Mouse (Mus musculus) erythroblast, embryonic 14.5 days (primary cell): Measurements from ENCODE around the gene Mesd. TPM values are rescaled to one million over a fixed set of nuclear protein-coding genes. Genes with fewer than 3 reads are reported as not detected.
"Not testable (repeated sequence)": the region's sequence is repeated elsewhere in the genome, so short reads cannot be mapped to it uniquely, and the experiment has no call there.

Experiments used
- H3K27me3 ChIP-seq: 2 replicates; pipeline ENCODE4 v1.6.1; 2012; ENCODE audit warnings: inconsistent platforms; ENCODE audit not compliant: control insufficient read depth
- H3K36me3 ChIP-seq: 2 replicates; pipeline ENCODE4 v1.6.1; 2012; ENCODE audit warnings: mild to moderate bottlenecking, inconsistent platforms; ENCODE audit not compliant: control insufficient read depth
- H3K4me1 ChIP-seq: 2 replicates; pipeline ENCODE4 v1.6.1; 2012; ENCODE audit warnings: inconsistent platforms; ENCODE audit not compliant: control insufficient read depth
- H3K4me3 ChIP-seq: replicated peaks from 2 replicates; pipeline ENCODE3; 2012; ENCODE audit warnings: moderate library complexity, mild to moderate bottlenecking, inconsistent platforms
- H3K9me3 ChIP-seq: 2 replicates; pipeline ENCODE4 v1.6.1; 2012; ENCODE audit warnings: low read length, inconsistent platforms, mixed read lengths; ENCODE audit not compliant: control insufficient read depth
- GATA1 ChIP-seq: IDR thresholded peaks from 2 replicates; pipeline ENCODE4 v1.6.1; 2012; ENCODE audit warnings: low read length, inconsistent platforms, mixed read lengths
- TAL1 ChIP-seq: IDR thresholded peaks from 3 replicates; pipeline ENCODE4 v1.6.1; 2012; ENCODE audit warnings: low read length, inconsistent platforms, mixed read lengths
- polyA plus RNA-seq: library from polyadenylated mRNA; stranded (reverse); fragments of >175 nt; gene quantifications from 2 replicates; pipeline ENCODE4 v1.2.3, GENCODE M21; 2012

Mesd gene
- polyA plus RNA-seq, 1 experiment, result 0.54 TPM

- Histone ChIP-seq H3K36me3 (peaks cover 32% of the 10 kb centered on the region), H3K4me3 (peak overlapping the region; percentile 94), H3K4me1 (peaks cover 73% of the 10 kb centered on the region), H3K27me3 (no peaks in the 10 kb centered on the region), H3K9me3 (no peaks in the 10 kb centered on the region; the same call in 1 of the 2 replicates)
- TF ChIP-seq GATA1, result no peak
- no peak for TF ChIP-seq TAL1
These were observed 2.3 kb downstream of the Mesd start for GRCm38 (mm10) chr7:83886366-83887129.

GRCm38 (mm10) chr7:83889383-83889782 lies 5.1 kb downstream of the Mesd start:
- Histone ChIP-seq H3K9me3 (no peaks in the 10 kb centered on the region), H3K27me3 (no peaks in the 10 kb centered on the region), H3K4me1 (peaks cover 78% of the 10 kb centered on the region), H3K36me3 (peaks cover 21% of the 10 kb centered on the region), H3K4me3 (no peak overlapping the region)
- TF ChIP-seq TAL1 (no peak), GATA1 (no peak)

GRCm38 (mm10) chr7:83889946-83890345 lies 5.7 kb downstream of the Mesd start:
- H3K9me3 ChIP-seq, result not testable (repeated sequence)
- H3K4me1 ChIP-seq, result peaks cover 78% of the 10 kb centered on the region

GRCm38 (mm10) chr7:83891433-83892332 lies 7.4 kb downstream of the Mesd start:
- no peaks in the 10 kb centered on the region for H3K27me3 ChIP-seq
- peak overlapping the region; percentile 68 for H3K4me3 ChIP-seq
- peaks cover 37% of the 10 kb centered on the region for H3K36me3 ChIP-seq
- TF ChIP-seq TAL1 (no peak), GATA1 (no peak)
- H3K4me1 ChIP-seq, result peaks cover 63% of the 10 kb centered on the region
- no peaks in the 10 kb centered on the region for H3K9me3 ChIP-seq

More at GRCm38 (mm10) chr7:83889946-83890345, 5.7 kb downstream of the Mesd start:
- H3K36me3 ChIP-seq, result peaks cover 26% of the 10 kb centered on the region
- not testable (repeated sequence) for H3K4me3 ChIP-seq, H3K27me3 ChIP-seq

GRCm38 (mm10) chr7:83892333-83892669 lies 8.0 kb downstream of the Mesd start:
- Histone ChIP-seq H3K27me3 (no peaks in the 10 kb centered on the region), H3K4me3 (peak overlapping the region; percentile 68), H3K36me3 (peaks cover 35% of the 10 kb centered on the region), H3K9me3 (no peaks in the 10 kb centered on the region), H3K4me1 (peaks cover 57% of the 10 kb centered on the region)
- TF ChIP-seq GATA1 (no peak), TAL1 (no peak)

- TF ChIP-seq GATA1 (no peak), TAL1 (no peak)
- peaks cover 48% of the 10 kb centered on the region for H3K36me3 ChIP-seq
- no peak overlapping the region for H3K4me3 ChIP-seq
- H3K27me3 ChIP-seq, result no peaks in the 10 kb centered on the region
- H3K4me1 ChIP-seq, result peaks cover 59% of the 10 kb centered on the region
- H3K9me3 ChIP-seq, result no peaks in the 10 kb centered on the region
These were observed 10.1 kb downstream of the Mesd start for GRCm38 (mm10) chr7:83894348-83894747.

- H3K9me3 ChIP-seq, result no peaks in the 10 kb centered on the region
- H3K27me3 ChIP-seq, result no peaks in the 10 kb centered on the region
- no peak overlapping the region for H3K4me3 ChIP-seq
- TF ChIP-seq GATA1 (no peak), TAL1 (no peak)
- peaks cover 63% of the 10 kb centered on the region for H3K36me3 ChIP-seq
- peaks cover 46% of the 10 kb centered on the region for H3K4me1 ChIP-seq
These were observed 11.9 kb downstream of the Mesd start for GRCm38 (mm10) chr7:83896077-83896740.

- no peaks in the 10 kb centered on the region for H3K27me3 ChIP-seq
- peaks cover 67% of the 10 kb centered on the region for H3K36me3 ChIP-seq
- peaks cover 32% of the 10 kb centered on the region for H3K4me1 ChIP-seq
- H3K4me3 ChIP-seq, result no peak overlapping the region
- TF ChIP-seq TAL1 (no peak), GATA1 (no peak)
- no peaks in the 10 kb centered on the region for H3K9me3 ChIP-seq
These were observed 14.0 kb downstream of the Mesd start for GRCm38 (mm10) chr7:83898267-83898666.

- no peaks in the 10 kb centered on the region for H3K27me3 ChIP-seq
- TF ChIP-seq GATA1, result no peak
- TF ChIP-seq TAL1, result no peak
- peaks cover 53% of the 10 kb centered on the region for H3K36me3 ChIP-seq
- H3K4me3 ChIP-seq, result no peak overlapping the region
- no peaks in the 10 kb centered on the region for H3K9me3 ChIP-seq
- peaks cover 21% of the 10 kb centered on the region for H3K4me1 ChIP-seq
These were observed 16.3 kb downstream of the Mesd start for GRCm38 (mm10) chr7:83900519-83900918.
